Mouse (Mus musculus): ENCODE measurements around the gene Ucp1. TPM values are rescaled to one million over a fixed set of nuclear protein-coding genes. Genes with fewer than 3 reads are reported as not detected.

Gene Ucp1
- not detected in 2 replicates for polyA plus RNA-seq (2012)

DNA sequence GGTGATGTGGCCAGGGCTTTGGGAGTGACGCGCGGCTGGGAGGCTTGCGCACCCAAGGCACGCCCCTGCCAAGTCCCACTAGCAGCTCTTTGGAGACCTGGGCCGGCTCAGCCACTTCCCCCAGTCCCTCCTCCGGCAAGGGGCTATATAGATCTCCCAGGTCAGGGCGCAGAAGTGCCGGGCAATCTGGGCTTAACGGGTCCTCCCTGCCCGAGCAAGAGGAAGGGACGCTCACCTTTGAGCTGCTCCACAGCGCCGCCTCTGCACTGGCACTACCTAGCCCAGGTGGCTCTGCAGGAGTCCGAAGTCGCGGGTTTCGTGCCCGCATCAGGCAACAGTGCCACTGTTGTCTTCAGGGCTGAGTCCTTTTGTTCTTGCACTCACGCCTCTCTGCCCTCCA lies at the start of gene Ucp1:
Ucp1 (plus strand) TSS at position 177 of the 400 bp plus-strand sequence.

DNA sequence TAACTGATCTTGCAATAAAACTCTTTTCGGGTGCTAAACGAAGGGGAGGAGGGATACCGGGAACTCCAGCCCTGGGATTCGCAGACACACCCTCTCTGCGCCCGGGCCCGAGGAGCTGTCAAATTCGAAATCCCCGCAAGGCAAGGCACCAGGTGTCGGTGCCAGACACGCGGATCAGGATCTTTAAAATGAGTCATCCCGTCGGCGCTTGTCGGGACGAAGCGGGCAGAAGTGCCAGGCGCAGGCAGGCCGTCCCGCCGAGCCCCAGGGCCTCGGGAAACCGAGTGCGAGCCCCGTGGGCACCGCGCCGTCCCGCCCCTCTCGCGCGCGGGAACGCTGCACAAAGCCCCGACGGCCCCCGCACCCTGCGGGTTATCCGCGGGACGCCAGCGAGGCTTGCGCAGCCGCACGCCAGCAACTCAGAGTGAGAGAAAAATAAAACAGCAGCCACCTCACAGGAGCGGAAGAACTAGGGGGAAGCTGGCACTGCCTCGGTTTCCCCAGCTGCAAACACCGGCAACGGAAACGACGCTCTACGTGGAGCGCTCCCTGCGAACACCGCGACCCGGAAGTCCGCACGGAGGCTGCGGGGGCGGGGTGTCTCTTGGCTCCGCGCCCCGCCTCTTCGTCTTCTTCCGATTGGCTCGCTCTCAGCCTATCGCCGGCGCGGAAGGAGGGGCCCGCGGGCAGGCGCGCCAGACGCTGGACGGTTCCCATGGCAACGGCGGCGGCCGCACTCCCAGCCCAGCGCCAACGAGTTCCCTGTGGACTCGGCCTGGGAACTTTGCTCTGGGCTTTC lies 41.9 kb downstream of the Ucp1 start, which contains the start of gene Elmod2:
Elmod2 (minus strand) TSS at position 588 of the 799 bp plus-strand sequence.

Other genes starting within 250 kb of the Ucp1 start
- gene Tbc1d9, start 125.0 kb upstream of the Ucp1 start, polyA plus RNA-seq (2012): 1.6 and 2.1 TPM in 2 replicates
- 0.14 and 0.57 TPM in 2 replicates for gene Gm10645, start 124.2 kb upstream of the Ucp1 start, polyA plus RNA-seq (2012)
- 0.16 and 0.36 TPM in 2 replicates for gene Elmod2, start 42.1 kb downstream of the Ucp1 start, polyA plus RNA-seq (2012)
- gene Mgat4d, start 58.1 kb downstream of the Ucp1 start, polyA plus RNA-seq (2012): not detected in 2 replicates
- 0.06 TPM in 1 of 2 replicates, not detected in the other for gene Clgn, start 99.5 kb downstream of the Ucp1 start, polyA plus RNA-seq (2012)
- 7.6 and 9.0 TPM in 2 replicates for gene Scoc, start 168.0 kb downstream of the Ucp1 start, polyA plus RNA-seq (2012)
- gene Olfr370, start 245.4 kb downstream of the Ucp1 start, polyA plus RNA-seq (2012): not detected in 2 replicates

Data from megakaryocyte-erythroid progenitor cell, adult 5 weeks (primary cell).